Mouse (Mus musculus): ENCODE measurements around the gene Prm1. TPM values are rescaled to one million over a fixed set of nuclear protein-coding genes. Genes with fewer than 3 reads are reported as not detected.

Prm1 gene
- total RNA-seq, 4 experiments from 2014 or later: not detected

GRCm38 (mm10) chr16:10783451-10783850 lies 22.2 kb downstream of the Prm1 start:
- no peak for DNase-seq (ENCODE audit: low spot score in 2 of 2)

GRCm38 (mm10) chr16:10783152-10783434 lies 22.5 kb downstream of the Prm1 start:
- no peak for DNase-seq (ENCODE audit: low spot score in 2 of 2)

GRCm38 (mm10) chr16:10782377-10783151 lies 23.1 kb downstream of the Prm1 start:
- no peak for DNase-seq (ENCODE audit: low spot score in 2 of 2)

- no peak for DNase-seq (ENCODE audit: low spot score in 2 of 2)
Observed at GRCm38 (mm10) chr16:10781862-10782371, 23.7 kb downstream of the Prm1 start.

GRCm38 (mm10) chr16:10780631-10781120 lies 25.0 kb downstream of the Prm1 start:
- no peak for DNase-seq (ENCODE audit: low spot score in 2 of 2)

- DNase-seq (ENCODE audit: low spot score in 2 of 2): no peak
Observed at GRCm38 (mm10) chr16:10777579-10778160, 28.0 kb downstream of the Prm1 start.

GRCm38 (mm10) chr16:10776322-10776721 lies 29.3 kb downstream of the Prm1 start:
- no peak for DNase-seq (ENCODE audit: low spot score in 2 of 2)

- DNase-seq (ENCODE audit: low spot score in 2 of 2): no peak
Observed at GRCm38 (mm10) chr16:10774726-10775125, 30.9 kb downstream of the Prm1 start.

- DNase-seq (ENCODE audit: low spot score in 2 of 2): no peak
Observed at GRCm38 (mm10) chr16:10773543-10773942, 32.1 kb downstream of the Prm1 start.

GRCm38 (mm10) chr16:10771769-10772510 lies 33.7 kb downstream of the Prm1 start:
- no peak for DNase-seq (ENCODE audit: low spot score in 2 of 2)

GRCm38 (mm10) chr16:10770531-10771325 lies 34.9 kb downstream of the Prm1 start:
- no peak for DNase-seq (ENCODE audit: low spot score in 2 of 2)

GRCm38 (mm10) chr16:10769661-10770060 lies 36.0 kb downstream of the Prm1 start:
- no peak for DNase-seq (ENCODE audit: low spot score in 2 of 2)

GRCm38 (mm10) chr16:10768821-10769220 lies 36.8 kb downstream of the Prm1 start:
- DNase-seq (ENCODE audit: low spot score in 2 of 2): no peak

GRCm38 (mm10) chr16:10767158-10767557 lies 38.5 kb downstream of the Prm1 start:
- DNase-seq (ENCODE audit: low spot score in 2 of 2): peak in 1 of 2 experiments; percentile 42

- no peak for DNase-seq (ENCODE audit: low spot score in 2 of 2)
Observed at GRCm38 (mm10) chr16:10764323-10764722, 41.3 kb downstream of the Prm1 start.

- no peak for DNase-seq (ENCODE audit: low spot score in 2 of 2)
Observed at GRCm38 (mm10) chr16:10763540-10764264, 41.9 kb downstream of the Prm1 start.

- DNase-seq (ENCODE audit: low spot score in 2 of 2): no peak
Observed at GRCm38 (mm10) chr16:10762569-10763180, 43.0 kb downstream of the Prm1 start.

GRCm38 (mm10) chr16:10761182-10761581 lies 44.5 kb downstream of the Prm1 start:
- DNase-seq (ENCODE audit: low spot score in 2 of 2): no peak

GRCm38 (mm10) chr16:10756168-10756567 lies 49.5 kb downstream of the Prm1 start:
- DNase-seq (ENCODE audit: low spot score in 2 of 2): no peak
